Mouse (Mus musculus): ENCODE measurements around the gene Gm3373. TPM values are rescaled to one million over a fixed set of nuclear protein-coding genes. Genes with fewer than 3 reads are reported as not detected.

The Gm3373 gene
- 0.29 TPM in 1 of 2 replicates, not detected in the other for polyA plus RNA-seq (2015; fragmentation: Nextera tagmentation; extraction: Ambion mirVana)

GRCm38 (mm10) chr14:5741477-5741876 is at the start of gene Gm3373:
TSS of gene Gm3373 (minus strand) at chr14:5741577.

GRCm38 (mm10) chr14:5687357-5687756 is 54.0 kb downstream of the Gm3373 start, which contains the start of gene Gm9603:
TSS of gene Gm9603 (minus strand) at chr14:5687457.

Other genes with a start within 250 kb of the Gm3373 start
- gene Gm3488, start 239.9 kb downstream of the Gm3373 start, polyA plus RNA-seq (2015; fragmentation: Nextera tagmentation; extraction: Ambion mirVana), result 0.48 and 0.92 TPM in 2 replicates
- gene Gm3532, start 203.1 kb downstream of the Gm3373 start, polyA plus RNA-seq (2015; fragmentation: Nextera tagmentation; extraction: Ambion mirVana), result not detected in 2 replicates
- not detected in 2 replicates for gene Gm8265, start 108.5 kb downstream of the Gm3373 start, polyA plus RNA-seq (2015; fragmentation: Nextera tagmentation; extraction: Ambion mirVana)
- gene Gm9603, start 54.1 kb downstream of the Gm3373 start, polyA plus RNA-seq (2015; fragmentation: Nextera tagmentation; extraction: Ambion mirVana), result not detected in 2 replicates
- gene Gm3383, start 66.4 kb upstream of the Gm3373 start, polyA plus RNA-seq (2015; fragmentation: Nextera tagmentation; extraction: Ambion mirVana), result 0.49 and 0.60 TPM in 2 replicates
- not detected in 2 replicates for gene Gm3424, start 88.8 kb upstream of the Gm3373 start, polyA plus RNA-seq (2015; fragmentation: Nextera tagmentation; extraction: Ambion mirVana)
- 0.12 and 0.23 TPM in 2 replicates for gene Gm8237, start 138.8 kb upstream of the Gm3373 start, polyA plus RNA-seq (2015; fragmentation: Nextera tagmentation; extraction: Ambion mirVana)
- gene Gm3248, start 220.2 kb upstream of the Gm3373 start, polyA plus RNA-seq (2015; fragmentation: Nextera tagmentation; extraction: Ambion mirVana), result 1.1 TPM in 2 replicates
- gene Gm3453, start 237.6 kb upstream of the Gm3373 start, polyA plus RNA-seq (2015; fragmentation: Nextera tagmentation; extraction: Ambion mirVana), result not detected in 2 replicates

Data from skeletal muscle tissue, postnatal 0 days (tissue).